Mouse (Mus musculus) forebrain, embryonic 14.5 days (tissue): ENCODE data around the gene Nes. TPM values are rescaled to one million over a fixed set of nuclear protein-coding genes. Genes with fewer than 3 reads are reported as not detected.

Experiments
- ATAC-seq: fragments of 200-750 bp; cut with Nextera tagmentation; 2 replicates; pipeline ENCODE4 v1.8.0; 2017; ENCODE audit warnings: mild to moderate bottlenecking, moderate library complexity
- DNase-seq: peaks from one replicate; pipeline ENCODE4 v3.0.0-alpha.2; 2015; ENCODE audit warnings: low spot score
- H3K27ac ChIP-seq: fragments of 300-500 bp; sonication (generic); 2 replicates; pipeline ENCODE4 v1.5.1; 2014; ENCODE audit warnings: low read depth, mild to moderate bottlenecking, control low read depth, low read length, moderate library complexity
- H3K27me3 ChIP-seq: fragments of 300-500 bp; sonication (generic); replicated peaks from 2 replicates; pipeline ENCODE4 v1.6.1; 2014; ENCODE audit warnings: low read length, control low read depth, mixed read lengths; ENCODE audit not compliant: control insufficient read depth, insufficient read depth
- H3K36me3 ChIP-seq: fragments of 300-500 bp; sonication (generic); 2 replicates; pipeline ENCODE4 v1.6.1; 2014; ENCODE audit warnings: low read length, control low read depth; ENCODE audit not compliant: control insufficient read depth, insufficient read depth
- H3K4me1 ChIP-seq: fragments of 300-500 bp; sonication (generic); 2 replicates; pipeline ENCODE4 v1.6.1; 2014; ENCODE audit warnings: antibody characterized with exemption, low read length, control low read depth; ENCODE audit not compliant: control insufficient read depth, insufficient read depth
- H3K4me2 ChIP-seq: fragments of 300-500 bp; sonication (generic); 2 replicates; pipeline ENCODE4 v1.6.1; 2014; ENCODE audit warnings: mild to moderate bottlenecking, control low read depth, low read length
- H3K4me3 ChIP-seq: fragments of 300-500 bp; sonication (generic); 2 replicates; pipeline ENCODE4 v1.5.1; 2014; ENCODE audit warnings: low read depth, low read length, control low read depth
- H3K9ac ChIP-seq: fragments of 300-500 bp; sonication (generic); 2 replicates; pipeline ENCODE4 v1.6.1; 2014; ENCODE audit warnings: mild to moderate bottlenecking, low read length, control low read depth, moderate library complexity
- H3K9me3 ChIP-seq: fragments of 300-500 bp; sonication (generic); replicated peaks from 2 replicates; pipeline ENCODE4 v1.6.1; 2016; ENCODE audit warnings: low read length, control low read depth, mixed read lengths; ENCODE audit not compliant: control insufficient read depth
- WGBS: fragments of 180-500 bp; shearing (Covaris S2); extraction: QIAGEN DNeasy Blood & Tissue Kit; methylation state at CpG from one replicate; pipeline ENCODE4 v1.1.7; 2014; 5-methylcytosine and 5-hydroxymethylcytosine counted together
- polyA plus RNA-seq: library from polyadenylated mRNA; unstranded; fragments of >200 nt; fragmentation: Nextera tagmentation; extraction: Ambion mirVana; gene quantifications from 2 replicates; pipeline ENCODE4 v1.2.1, GENCODE M21; 2014

Gene Nes
- polyA plus RNA-seq, 1 experiment from 2014 or later, result 23.1 TPM

DNA sequence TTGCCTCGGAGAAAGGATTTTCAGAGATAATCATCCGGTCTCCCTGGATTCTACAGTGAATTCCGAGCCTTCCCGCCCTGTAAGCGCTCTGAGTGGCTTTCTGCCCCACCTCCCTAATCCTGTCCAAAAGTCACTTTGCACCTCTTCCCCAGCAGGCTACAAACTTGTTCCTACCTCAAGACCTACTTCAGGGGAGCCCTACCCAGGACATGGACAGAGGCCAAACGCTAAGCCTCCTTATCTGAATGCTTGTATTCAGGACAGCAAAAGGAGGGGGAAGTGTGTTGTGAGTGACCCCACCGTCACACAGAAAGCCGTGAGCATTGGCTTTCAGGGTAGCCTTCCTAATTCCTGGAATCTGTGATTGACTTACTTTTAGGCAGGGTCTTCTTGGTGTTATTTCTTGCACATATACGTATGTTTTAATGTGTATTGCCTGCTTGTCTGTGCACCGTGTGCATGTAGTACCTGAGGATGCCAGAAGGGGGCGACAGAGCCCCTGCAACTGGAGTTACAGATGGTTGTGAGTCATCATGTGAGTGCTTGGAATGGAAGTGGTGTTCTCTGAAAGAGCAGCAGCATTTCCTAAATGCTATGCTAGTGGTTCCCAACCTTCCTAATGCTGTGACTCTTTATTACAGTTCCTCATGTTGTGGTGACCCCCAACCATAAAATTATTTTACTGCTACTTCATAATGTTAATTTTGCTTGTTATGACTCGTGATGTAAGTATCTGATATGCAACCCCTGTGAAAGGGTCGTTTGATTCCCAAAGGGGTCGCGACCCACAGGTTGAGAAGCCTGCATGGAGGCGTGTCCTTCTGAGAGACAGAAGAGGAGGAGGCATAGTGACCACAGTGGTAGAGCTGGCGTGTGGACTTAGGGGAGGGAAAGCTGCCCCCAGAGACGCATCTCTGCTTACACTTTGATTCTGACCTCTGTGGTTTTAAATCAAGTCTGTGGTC, 35.2 kb downstream of the Nes start:
- Histone ChIP-seq H3K27ac (no peak overlapping the region), H3K4me3 (no peak overlapping the region), H3K9me3 (no peaks in the 10 kb centered on the region), H3K4me1 (no peaks in the 10 kb centered on the region), H3K9ac (no peak overlapping the region), H3K27me3 (peaks cover 18% of the 10 kb centered on the region), H3K36me3 (no peaks in the 10 kb centered on the region), H3K4me2 (no peak overlapping the region)
- no peak for ATAC-seq
- 84% methylated on average over 18 of the region's 18 CpGs for WGBS
- DNase-seq, result no peak

- Histone ChIP-seq H3K27ac (no peak overlapping the region), H3K9me3 (no peaks in the 10 kb centered on the region), H3K36me3 (no peaks in the 10 kb centered on the region), H3K27me3 (no peaks in the 10 kb centered on the region), H3K4me3 (no peak overlapping the region), H3K9ac (no peak overlapping the region), H3K4me2 (no peak overlapping the region), H3K4me1 (no peaks in the 10 kb centered on the region)
- no peak for DNase-seq
- ATAC-seq, result no peak
- 11% methylated on average over 6 of the region's 6 CpGs for WGBS
These were observed 39.9 kb downstream of the Nes start for GRCm38 (mm10) chr3:88010634-88011265.

DNA sequence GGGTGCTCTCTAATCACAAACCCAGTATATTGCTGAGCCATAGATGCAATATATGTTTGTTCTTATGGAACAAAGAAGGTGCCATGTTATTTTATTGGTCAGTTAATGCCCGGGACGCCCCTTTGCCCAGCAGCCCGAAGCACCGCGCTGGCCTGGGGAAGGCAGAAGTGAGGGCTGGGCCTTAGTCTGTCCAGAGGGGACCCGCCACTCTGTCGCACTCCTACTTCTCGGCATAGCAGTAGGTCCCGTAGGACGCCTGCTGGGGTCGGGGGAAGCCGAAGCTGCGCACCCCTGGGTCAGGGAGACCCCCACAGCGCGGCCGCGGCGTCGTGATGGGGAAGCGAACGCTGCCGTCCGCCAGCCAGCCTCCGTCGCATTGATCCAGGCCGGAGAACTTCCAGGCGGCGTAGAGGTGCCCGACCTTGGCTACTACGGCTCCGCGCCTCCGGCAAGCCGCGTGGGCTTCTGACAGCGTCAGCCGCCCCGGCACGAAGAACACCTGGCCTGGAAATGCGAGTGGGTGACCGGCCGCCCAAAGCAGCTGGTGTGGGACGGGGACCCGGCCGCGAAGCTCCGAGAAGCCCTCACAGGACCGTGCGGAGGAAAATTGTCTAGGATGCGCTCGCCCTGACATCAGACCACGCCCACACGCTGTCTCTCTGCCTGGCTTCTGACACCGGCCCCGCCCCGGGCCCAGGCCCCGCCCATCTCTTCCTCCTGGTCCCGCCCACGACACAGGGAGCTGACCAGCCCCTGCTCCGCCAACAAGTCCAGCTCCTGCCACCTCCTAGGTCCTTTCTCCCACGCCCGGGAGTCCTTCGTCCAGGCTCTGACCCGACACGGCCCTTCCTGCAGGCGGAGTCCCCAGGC, 51.7 kb downstream of the Nes start:
- Histone ChIP-seq H3K9ac (peak overlapping the region; percentile 57), H3K4me1 (peaks cover 15% of the 10 kb centered on the region), H3K4me3 (peak overlapping the region; percentile 51), H3K36me3 (no peaks in the 10 kb centered on the region), H3K9me3 (no peaks in the 10 kb centered on the region), H3K27me3 (peaks cover 57% of the 10 kb centered on the region), H3K27ac (no peak overlapping the region), H3K4me2 (peak overlapping the region; percentile 93)
- under 1% methylated on average over 58 of the region's 66 CpGs for WGBS
- peak; percentile 89 for ATAC-seq
- DNase-seq, result peak; percentile 77

- Histone ChIP-seq H3K4me1 (peaks cover 15% of the 10 kb centered on the region), H3K4me2 (peak overlapping the region; percentile 93), H3K27me3 (peaks cover 54% of the 10 kb centered on the region), H3K36me3 (no peaks in the 10 kb centered on the region), H3K9ac (peak overlapping the region; percentile 57), H3K4me3 (peak overlapping the region; percentile 51), H3K9me3 (no peaks in the 10 kb centered on the region), H3K27ac (no peak overlapping the region)
- ATAC-seq (peak; percentile 76), DNase-seq (peak; percentile 23)
- under 1% methylated on average over 81 of the region's 81 CpGs for WGBS
These were observed 52.6 kb downstream of the Nes start for GRCm38 (mm10) chr3:88023192-88024074.

- DNase-seq (no peak), ATAC-seq (no peak)
- Histone ChIP-seq H3K27me3 (peaks cover 50% of the 10 kb centered on the region), H3K36me3 (no peaks in the 10 kb centered on the region), H3K4me2 (no peak overlapping the region), H3K9me3 (no peaks in the 10 kb centered on the region), H3K9ac (no peak overlapping the region), H3K27ac (no peak overlapping the region), H3K4me3 (no peak overlapping the region), H3K4me1 (peaks cover 15% of the 10 kb centered on the region)
- WGBS, result 68% methylated on average over 7 of the region's 7 CpGs
These were observed 55.9 kb downstream of the Nes start for GRCm38 (mm10) chr3:88026823-88027222.

- H3K4me2 ChIP-seq, result no peak within 1 kb of the TSS
- DNase-seq, result no peak
- no peaks in the 10 kb centered on the region for H3K9me3 ChIP-seq
- H3K4me3 ChIP-seq, result no peak within 1 kb of the TSS
- peaks cover 11% of the 10 kb centered on the region for H3K4me1 ChIP-seq
- no peak within 1 kb of the TSS for H3K9ac ChIP-seq
- WGBS, result 48% methylated on average over 5 of the region's 5 CpGs
- peaks cover 43% of the 10 kb centered on the region for H3K27me3 ChIP-seq
- no peaks in the 10 kb centered on the region for H3K36me3 ChIP-seq
- no peak within 1 kb of the TSS for H3K27ac ChIP-seq
- ATAC-seq, result no peak
These were observed 56.7 kb downstream of the Nes start, which contains the start of gene Hapln2 for GRCm38 (mm10) chr3:88027434-88028186. Gene Hapln2, minus strand, starts transcription at chr3:88027583.
